11 mouse cellular contexts compared by ENCODE assay signal in the genomic region with DNA sequence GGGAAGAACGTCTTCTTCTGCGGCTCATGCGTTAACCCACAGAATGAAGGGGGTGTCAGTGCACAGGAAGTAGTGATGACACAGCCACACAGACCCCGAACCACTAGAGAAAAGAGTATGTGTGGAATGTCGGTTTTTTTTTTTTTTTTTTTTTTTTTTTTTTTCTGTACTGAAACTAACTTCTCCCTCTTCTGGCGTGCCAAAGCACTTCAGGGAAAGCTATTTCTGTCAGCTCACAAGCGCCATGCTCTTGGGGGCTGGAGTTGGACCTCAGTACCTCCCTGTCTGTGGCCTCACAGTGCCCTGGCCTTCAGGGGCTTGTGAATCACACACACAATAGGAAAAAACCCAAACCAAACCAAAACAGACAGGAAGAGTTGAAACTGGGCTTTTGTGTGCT.
DNase-seq lines count a peak whose midpoint lies in the region; ATAC-seq and TF ChIP-seq lines count a peak whose summit lies in the region.
"Had no signal": no experiment of that assay in that cellular context is flagged by ENCODE, and none has a peak within 500 bp of the region (broad histone marks: within the 10 kb centered on the region; RNA-seq: fewer than 3 reads in every experiment).

No protein-coding gene starts in this region.

- DNase-seq in urinary bladder, postnatal 4 days (ENCODE audit: low spot score in 2 of 2): peak; percentile 26 to 51
- DNase-seq in urinary bladder, postnatal 25 days (ENCODE audit: low spot score): no peak
- no peak for DNase-seq in left cerebral cortex, postnatal 4 days
- DNase-seq in adrenal gland, adult 18-20 months (ENCODE audit: low spot score in 2 of 2): no peak
- DNase-seq: kidney, adult 2 months; thymus, adult 2 months had no signal

- WGBS in intestine, postnatal 0 days: 31% methylated on average over 7 of the region's 7 CpGs
- 20% methylated on average over 7 of the region's 7 CpGs for WGBS in intestine, embryonic 15.5 days
- WGBS in heart, embryonic 13.5 days: 3% methylated on average over 7 of the region's 7 CpGs

- H3K36me3 ChIP-seq in intestine, postnatal 0 days (ENCODE audit: control insufficient read depth, insufficient read depth): no peaks in the 10 kb centered on the region
- no peaks in the 10 kb centered on the region for H3K36me3 ChIP-seq in intestine, embryonic 15.5 days
- H3K36me3 ChIP-seq in heart, embryonic 13.5 days: no peaks in the 10 kb centered on the region

- H3K9me3 ChIP-seq in intestine, postnatal 0 days (ENCODE audit: control insufficient read depth): no peaks in the 10 kb centered on the region
- H3K9me3 ChIP-seq in intestine, embryonic 15.5 days: no peaks in the 10 kb centered on the region
- no peaks in the 10 kb centered on the region for H3K9me3 ChIP-seq in heart, embryonic 13.5 days

- no peaks in the 10 kb centered on the region for H3K4me1 ChIP-seq in intestine, postnatal 0 days (replicated peaks; ENCODE audit: control insufficient read depth, insufficient read depth, low read length)
- H3K4me1 ChIP-seq in intestine, embryonic 15.5 days (replicated peaks): peaks cover 13% of the 10 kb centered on the region
- H3K4me1 ChIP-seq in heart, embryonic 13.5 days: peaks cover 44% of the 10 kb centered on the region

- peak; percentile 49 for TF ChIP-seq CTCF in intestine, postnatal 0 days (IDR thresholded peaks at IDR 0.05; ENCODE audit: low read depth)

- no peak for ATAC-seq in intestine, postnatal 0 days
- ATAC-seq in intestine, embryonic 15.5 days: no peak
- no peak for ATAC-seq in heart, embryonic 13.5 days (ENCODE audit: extremely low read depth, insufficient number of reproducible peaks, low FRiP score, low TSS enrichment)
- ATAC-seq in inflammation-experienced regulatory T-cells, adult 6 months: no peak
- ATAC-seq: Patski had no signal

- H3K4me3 ChIP-seq in intestine, postnatal 0 days (ENCODE audit: low read depth, low read length): no peak overlapping the region
- H3K4me3 ChIP-seq in intestine, embryonic 15.5 days (replicated peaks): no peak overlapping the region
- H3K4me3 ChIP-seq in heart, embryonic 13.5 days: 0 out of 2 replicates have a peak overlapping the region, but pooled peaks have one; percentile 20

- H3K9ac ChIP-seq in intestine, postnatal 0 days (ENCODE audit: low read depth, low read length): no peak overlapping the region
- no peak overlapping the region for H3K9ac ChIP-seq in intestine, embryonic 15.5 days
- H3K9ac ChIP-seq in heart, embryonic 13.5 days: 0 out of 2 replicates have a peak overlapping the region, but pooled peaks have one; percentile 38

- H3K27me3 ChIP-seq in intestine, postnatal 0 days (replicated peaks; ENCODE audit: control insufficient read depth, insufficient read depth, low read length): peaks cover 17% of the 10 kb centered on the region; the same call in 1 of the 2 replicates
- peaks cover 10% of the 10 kb centered on the region for H3K27me3 ChIP-seq in intestine, embryonic 15.5 days (replicated peaks)
- peaks cover 15% of the 10 kb centered on the region for H3K27me3 ChIP-seq in heart, embryonic 13.5 days (replicated peaks)
- H3K27me3 ChIP-seq: Patski had no signal

- no peak overlapping the region for H3K4me2 ChIP-seq in intestine, postnatal 0 days (replicated peaks; ENCODE audit: low read depth)
- no peak overlapping the region for H3K4me2 ChIP-seq in intestine, embryonic 15.5 days (replicated peaks)
- peak overlapping the region; percentile 48 for H3K4me2 ChIP-seq in heart, embryonic 13.5 days

- H3K27ac ChIP-seq in intestine, postnatal 0 days (ENCODE audit: low read depth, low read length): no peak overlapping the region
- no peak overlapping the region for H3K27ac ChIP-seq in intestine, embryonic 15.5 days
- H3K27ac ChIP-seq in heart, embryonic 13.5 days (replicated peaks): peak overlapping the region; percentile 62

- intact Hi-C loops in left cerebral cortex, postnatal 4 days (cut with DNase I): loop anchor here (5.0 kb wide), 2 partner anchors 151 to 261 kb away; a partner anchor contains a TSS

Comparison
In these comparisons a context has a peak if more than half of its experiments do, and no peak if none do; other contexts are left out.
1. DNase-seq: peak in urinary bladder, postnatal 4 days (2 of 2); none in urinary bladder, postnatal 25 days (single experiment), left cerebral cortex, postnatal 4 days (single experiment) and adrenal gland, adult 18-20 months (0 of 2).